Mouse (Mus musculus) bone marrow, adult 2 months (tissue): ENCODE data around the gene Rcsd1.

Source experiments
- CTCF ChIP-seq: fragments of 200-500 bp; IDR thresholded peaks from 2 replicates; pipeline ENCODE4 v1.5.1; 2011; ENCODE audit warnings: low read length, control low read depth; ENCODE audit not compliant: control insufficient read depth, insufficient read depth
- POLR2A ChIP-seq: fragments of 200-500 bp; IDR thresholded peaks from 2 replicates; pipeline ENCODE4 v1.6.1; 2011; ENCODE audit warnings: low read depth, mild to moderate bottlenecking, control low read depth, low read length, borderline replicate concordance; ENCODE audit not compliant: control insufficient read depth

DNA sequence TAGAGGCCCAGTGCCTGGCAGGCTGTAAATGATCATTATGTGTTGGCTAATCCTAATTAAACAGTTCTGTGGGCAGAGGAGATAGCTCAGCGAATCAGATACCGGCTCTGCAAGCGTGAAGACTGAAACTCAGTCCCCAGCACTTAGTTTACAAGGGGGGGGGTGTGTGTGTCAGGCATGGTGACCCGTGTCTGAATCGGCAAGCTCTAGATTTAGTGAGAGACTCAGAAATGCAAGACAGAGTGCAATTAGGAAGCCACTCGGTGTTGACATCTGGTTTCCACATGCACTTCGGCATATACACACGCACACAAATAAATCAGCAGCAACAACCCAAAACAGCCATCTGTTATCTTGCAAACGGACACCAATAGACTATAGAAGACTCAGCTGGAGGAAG lies 8.0 kb downstream of the Rcsd1 start:
- no peak for TF ChIP-seq CTCF
- TF ChIP-seq POLR2A: no peak
